Mouse (Mus musculus): ENCODE results near the gene Vat1l. TPM values are rescaled to one million over a fixed set of nuclear protein-coding genes. Genes with fewer than 3 reads are reported as not detected.

Gene Vat1l
- polyA plus RNA-seq (2015; fragmentation: Nextera tagmentation; extraction: Ambion mirVana): 0.62 and 0.89 TPM in 2 replicates

GRCm38 (mm10) chr8:114205221-114205901, at the start of gene Vat1l:
Gene Vat1l, plus strand, starts transcription at chr8:114205612.
- peak within 1 kb of the TSS; percentile 65 for H3K4me2 ChIP-seq
- no peaks in the 10 kb centered on the region for H3K36me3 ChIP-seq
- no peak for ATAC-seq (ENCODE audit: borderline replicate concordance, extremely low read depth, low FRiP score, low TSS enrichment)
- H3K9me3 ChIP-seq: no peaks in the 10 kb centered on the region
- H3K4me1 ChIP-seq: peaks cover 8% of the 10 kb centered on the region
- no peak within 1 kb of the TSS for H3K27ac ChIP-seq
- no peak within 1 kb of the TSS for H3K9ac ChIP-seq
- under 1% methylated on average over 39 of the region's 39 CpGs for WGBS
- H3K4me3 ChIP-seq: peak within 1 kb of the TSS; percentile 34
- peaks cover 46% of the 10 kb centered on the region for H3K27me3 ChIP-seq

- no peak overlapping the region for H3K4me2 ChIP-seq
- H3K4me3 ChIP-seq: no peak overlapping the region
- no peaks in the 10 kb centered on the region for H3K9me3 ChIP-seq
- no peaks in the 10 kb centered on the region for H3K4me1 ChIP-seq
- H3K27ac ChIP-seq: no peak overlapping the region
- no peak overlapping the region for H3K9ac ChIP-seq
- H3K27me3 ChIP-seq: no peaks in the 10 kb centered on the region
- no peaks in the 10 kb centered on the region for H3K36me3 ChIP-seq
- 46% methylated on average over 2 of the region's 2 CpGs for WGBS
- no peak for ATAC-seq (ENCODE audit: borderline replicate concordance, extremely low read depth, low FRiP score, low TSS enrichment)
Measured at GRCm38 (mm10) chr8:114158586-114158985, 46.8 kb upstream of the Vat1l start.

- Histone ChIP-seq H3K4me1 (no peaks in the 10 kb centered on the region), H3K36me3 (no peaks in the 10 kb centered on the region), H3K9me3 (no peaks in the 10 kb centered on the region), H3K27ac (no peak overlapping the region), H3K4me2 (no peak overlapping the region), H3K9ac (no peak overlapping the region), H3K4me3 (no peak overlapping the region), H3K27me3 (no peaks in the 10 kb centered on the region)
- WGBS: 46% methylated on average over 3 of the region's 3 CpGs
- no peak for ATAC-seq (ENCODE audit: borderline replicate concordance, extremely low read depth, low FRiP score, low TSS enrichment)
Measured at GRCm38 (mm10) chr8:114159666-114160065, 45.7 kb upstream of the Vat1l start.

- no peak overlapping the region for H3K4me3 ChIP-seq
- H3K9ac ChIP-seq: no peak overlapping the region
- H3K4me2 ChIP-seq: no peak overlapping the region
- no peaks in the 10 kb centered on the region for H3K27me3 ChIP-seq
- no peaks in the 10 kb centered on the region for H3K9me3 ChIP-seq
- H3K27ac ChIP-seq: no peak overlapping the region
- 75% methylated on average over 3 of the region's 3 CpGs for WGBS
- no peak for ATAC-seq (ENCODE audit: borderline replicate concordance, extremely low read depth, low FRiP score, low TSS enrichment)
- no peaks in the 10 kb centered on the region for H3K36me3 ChIP-seq
- H3K4me1 ChIP-seq: no peaks in the 10 kb centered on the region
Measured at GRCm38 (mm10) chr8:114163871-114164270, 41.5 kb upstream of the Vat1l start.

GRCm38 (mm10) chr8:114164444-114165096, 40.8 kb upstream of the Vat1l start:
- Histone ChIP-seq H3K9ac (no peak overlapping the region), H3K36me3 (no peaks in the 10 kb centered on the region), H3K4me1 (no peaks in the 10 kb centered on the region), H3K4me3 (no peak overlapping the region), H3K27me3 (no peaks in the 10 kb centered on the region), H3K9me3 (no peaks in the 10 kb centered on the region), H3K4me2 (no peak overlapping the region), H3K27ac (no peak overlapping the region)
- 64% methylated on average over 6 of the region's 6 CpGs for WGBS
- ATAC-seq (ENCODE audit: borderline replicate concordance, extremely low read depth, low FRiP score, low TSS enrichment): no peak

GRCm38 (mm10) chr8:114165741-114166140, 39.7 kb upstream of the Vat1l start:
- H3K4me3 ChIP-seq: no peak overlapping the region
- H3K4me1 ChIP-seq: no peaks in the 10 kb centered on the region
- no peak overlapping the region for H3K27ac ChIP-seq
- H3K27me3 ChIP-seq: no peaks in the 10 kb centered on the region
- ATAC-seq (ENCODE audit: borderline replicate concordance, extremely low read depth, low FRiP score, low TSS enrichment): no peak
- H3K9ac ChIP-seq: no peak overlapping the region
- no peaks in the 10 kb centered on the region for H3K36me3 ChIP-seq
- no peak overlapping the region for H3K4me2 ChIP-seq
- 61% methylated on average over 2 of the region's 2 CpGs for WGBS
- H3K9me3 ChIP-seq: no peaks in the 10 kb centered on the region

- Histone ChIP-seq H3K9me3 (no peaks in the 10 kb centered on the region), H3K4me1 (no peaks in the 10 kb centered on the region), H3K4me2 (no peak overlapping the region), H3K27me3 (no peaks in the 10 kb centered on the region), H3K4me3 (no peak overlapping the region), H3K36me3 (no peaks in the 10 kb centered on the region), H3K9ac (no peak overlapping the region), H3K27ac (no peak overlapping the region)
- no peak for ATAC-seq (ENCODE audit: borderline replicate concordance, extremely low read depth, low FRiP score, low TSS enrichment)
- 59% methylated on average over 3 of the region's 3 CpGs for WGBS
Measured at GRCm38 (mm10) chr8:114176721-114177120, 28.7 kb upstream of the Vat1l start.

- Histone ChIP-seq H3K9me3 (no peaks in the 10 kb centered on the region), H3K27me3 (no peaks in the 10 kb centered on the region), H3K27ac (no peak overlapping the region), H3K4me3 (no peak overlapping the region), H3K9ac (no peak overlapping the region), H3K4me2 (no peak overlapping the region), H3K4me1 (no peaks in the 10 kb centered on the region), H3K36me3 (no peaks in the 10 kb centered on the region)
- no peak for ATAC-seq (ENCODE audit: borderline replicate concordance, extremely low read depth, low FRiP score, low TSS enrichment)
- 83% methylated on average over 5 of the region's 5 CpGs for WGBS
Measured at GRCm38 (mm10) chr8:114193334-114193733, 12.1 kb upstream of the Vat1l start.

- Histone ChIP-seq H3K4me2 (no peak overlapping the region), H3K9me3 (no peaks in the 10 kb centered on the region), H3K27me3 (peaks cover 9% of the 10 kb centered on the region; the same call in 1 of the 2 replicates), H3K4me1 (no peaks in the 10 kb centered on the region), H3K36me3 (no peaks in the 10 kb centered on the region), H3K4me3 (no peak overlapping the region), H3K27ac (no peak overlapping the region), H3K9ac (no peak overlapping the region)
- 37% methylated on average over 2 of the region's 2 CpGs for WGBS
- no peak for ATAC-seq (ENCODE audit: borderline replicate concordance, extremely low read depth, low FRiP score, low TSS enrichment)
Measured at GRCm38 (mm10) chr8:114198990-114199389, 6.4 kb upstream of the Vat1l start.

GRCm38 (mm10) chr8:114206421-114206983, 1.1 kb downstream of the Vat1l start:
- Histone ChIP-seq H3K27me3 (peaks cover 46% of the 10 kb centered on the region), H3K27ac (no peak overlapping the region), H3K9ac (no peak overlapping the region), H3K4me2 (no peak overlapping the region), H3K4me3 (no peak overlapping the region), H3K9me3 (no peaks in the 10 kb centered on the region), H3K4me1 (peaks cover 8% of the 10 kb centered on the region), H3K36me3 (no peaks in the 10 kb centered on the region)
- 1% methylated on average over 8 of the region's 8 CpGs for WGBS
- no peak for ATAC-seq (ENCODE audit: borderline replicate concordance, extremely low read depth, low FRiP score, low TSS enrichment)

- Histone ChIP-seq H3K27me3 (peaks cover 46% of the 10 kb centered on the region), H3K4me3 (no peak overlapping the region)
Measured at GRCm38 (mm10) chr8:114207026-114207425, 1.6 kb downstream of the Vat1l start.

GRCm38 (mm10) chr8:114220779-114221178, 15.4 kb downstream of the Vat1l start:
- no peak for ATAC-seq (ENCODE audit: borderline replicate concordance, extremely low read depth, low FRiP score, low TSS enrichment)
- Histone ChIP-seq H3K9me3 (no peaks in the 10 kb centered on the region), H3K36me3 (no peaks in the 10 kb centered on the region), H3K4me1 (no peaks in the 10 kb centered on the region), H3K27me3 (no peaks in the 10 kb centered on the region), H3K9ac (no peak overlapping the region), H3K4me3 (no peak overlapping the region), H3K4me2 (no peak overlapping the region), H3K27ac (no peak overlapping the region)
- WGBS: 65% methylated on average over 3 of the region's 3 CpGs

More at GRCm38 (mm10) chr8:114207026-114207425, 1.6 kb downstream of the Vat1l start:
- Histone ChIP-seq H3K4me1 (peaks cover 8% of the 10 kb centered on the region), H3K9ac (no peak overlapping the region), H3K4me2 (no peak overlapping the region), H3K27ac (no peak overlapping the region), H3K9me3 (no peaks in the 10 kb centered on the region), H3K36me3 (no peaks in the 10 kb centered on the region)
- WGBS: 51% methylated on average over 4 of the region's 4 CpGs
- no peak for ATAC-seq (ENCODE audit: borderline replicate concordance, extremely low read depth, low FRiP score, low TSS enrichment)
